ENCODE assay signal across 8 mouse cellular contexts in genomic region chr10:62186882-62187281, GRCm38 (mm10). TPM values are rescaled to one million over a fixed set of nuclear protein-coding genes. Genes with fewer than 3 reads are reported as not detected.
DNase-seq lines count a peak whose midpoint lies in the region; ATAC-seq lines count a peak whose summit lies in the region.

No protein-coding gene starts in this region.

- H3K9me3 ChIP-seq in midbrain, embryonic 12.5 days: no peaks in the 10 kb centered on the region

- H3K27ac ChIP-seq in midbrain, embryonic 12.5 days (replicated peaks): no peak overlapping the region

- intact Hi-C loops in left cerebral cortex, postnatal 4 days (cut with DNase I): loop anchor here (2.0 to 10.0 kb wide), 2 partner anchors 56 to 352 kb away; no protein-coding TSS in a partner anchor

- peak; percentile 29 for ATAC-seq in inflammation-experienced regulatory T-cells, adult 6 months
- peak; percentile 39; the same call in 1 of the 2 replicates for ATAC-seq in midbrain, embryonic 12.5 days (ENCODE audit: low FRiP score, low read depth)

- H3K4me1 ChIP-seq in midbrain, embryonic 12.5 days: no peaks in the 10 kb centered on the region

- peaks cover 27% of the 10 kb centered on the region for H3K27me3 ChIP-seq in midbrain, embryonic 12.5 days

- H3K4me2 ChIP-seq in midbrain, embryonic 12.5 days (replicated peaks): no peak overlapping the region

- 19% methylated on average over 7 of the region's 7 CpGs for WGBS in midbrain, embryonic 12.5 days

- no peak overlapping the region for H3K9ac ChIP-seq in midbrain, embryonic 12.5 days (replicated peaks)

- no peak overlapping the region for H3K4me3 ChIP-seq in midbrain, embryonic 12.5 days

- no peaks in the 10 kb centered on the region for H3K36me3 ChIP-seq in midbrain, embryonic 12.5 days

- DNase-seq in adrenal gland, adult (ENCODE audit: inconsistent age in 2 of 2, low spot score in 1 of 2): peak; percentile 79 to 95
- DNase-seq in adrenal gland, adult 8-10 months: no peak
- peak; percentile 74 for DNase-seq in cerebellum, adult 9-11 months
- DNase-seq in frontal cortex, postnatal 36 days (ENCODE audit: low spot score in 2 of 2): peak; percentile 87 to 89
- peak; percentile 80 for DNase-seq in left cerebral cortex, postnatal 4 days
- peak; percentile 73 for DNase-seq in spleen, adult 12 weeks (ENCODE audit: low spot score)

RNA-seq across cellular contexts. Expression of gene Fam241b, which starts 43.2 kb away (rescaled TPM):
- total RNA-seq in adrenal gland, adult 8-10 months (2022): 10 to 100 TPM in 2 of 4 experiments, 1 to 10 TPM in 2; 5.6 to 11.7 (median 8.7) TPM
- polyA plus RNA-seq in inflammation-experienced regulatory T-cells, adult 6 months (2017; shearing (Covaris generic)): 1 to 10 TPM; 2.8 to 5.2 (median 3.6) TPM
- 10 to 100 TPM; 77.9 to 92.9 TPM for total RNA-seq in left cerebral cortex, postnatal 4 days (2021)
- 41.0 and 41.6 TPM in 2 replicates for polyA plus RNA-seq in midbrain, embryonic 12.5 days (2016; fragmentation: Nextera tagmentation; extraction: Ambion mirVana)

RNA-seq across cellular contexts. Expression of gene Tspan15, which starts 44.2 kb away (rescaled TPM):
- 10 to 100 TPM; 17.5 to 29.9 (median 21.7) TPM for total RNA-seq in adrenal gland, adult 8-10 months (2022)
- polyA plus RNA-seq in inflammation-experienced regulatory T-cells, adult 6 months (2017; shearing (Covaris generic)): not detected
- 1 to 10 TPM; 5.1 to 6.0 TPM for total RNA-seq in left cerebral cortex, postnatal 4 days (2021)
- polyA plus RNA-seq in midbrain, embryonic 12.5 days (2016; fragmentation: Nextera tagmentation; extraction: Ambion mirVana): 11.7 and 12.5 TPM in 2 replicates

RNA-seq across cellular contexts. Expression of gene Neurog3, which starts 54.0 kb away (rescaled TPM):
- not detected for total RNA-seq in adrenal gland, adult 8-10 months (2022)
- not detected for polyA plus RNA-seq in inflammation-experienced regulatory T-cells, adult 6 months (2017; shearing (Covaris generic))
- not detected for total RNA-seq in left cerebral cortex, postnatal 4 days (2021)
- polyA plus RNA-seq in midbrain, embryonic 12.5 days (2016; fragmentation: Nextera tagmentation; extraction: Ambion mirVana): 0.46 TPM in 1 of 2 replicates, not detected in the other

Comparison
In these comparisons a context has a peak if more than half of its experiments do, and no peak if none do; other contexts are left out.
1. RNA of gene Fam241b, which starts 43.2 kb away (total RNA-seq): 77.9 to 92.9 TPM in left cerebral cortex, postnatal 4 days; 5.6 to 11.7 TPM in adrenal gland, adult 8-10 months; every median in the first group is over 4 times any median in the second.